Comparison of ENCODE assay signal across 8 mouse cellular contexts in the genomic region with DNA sequence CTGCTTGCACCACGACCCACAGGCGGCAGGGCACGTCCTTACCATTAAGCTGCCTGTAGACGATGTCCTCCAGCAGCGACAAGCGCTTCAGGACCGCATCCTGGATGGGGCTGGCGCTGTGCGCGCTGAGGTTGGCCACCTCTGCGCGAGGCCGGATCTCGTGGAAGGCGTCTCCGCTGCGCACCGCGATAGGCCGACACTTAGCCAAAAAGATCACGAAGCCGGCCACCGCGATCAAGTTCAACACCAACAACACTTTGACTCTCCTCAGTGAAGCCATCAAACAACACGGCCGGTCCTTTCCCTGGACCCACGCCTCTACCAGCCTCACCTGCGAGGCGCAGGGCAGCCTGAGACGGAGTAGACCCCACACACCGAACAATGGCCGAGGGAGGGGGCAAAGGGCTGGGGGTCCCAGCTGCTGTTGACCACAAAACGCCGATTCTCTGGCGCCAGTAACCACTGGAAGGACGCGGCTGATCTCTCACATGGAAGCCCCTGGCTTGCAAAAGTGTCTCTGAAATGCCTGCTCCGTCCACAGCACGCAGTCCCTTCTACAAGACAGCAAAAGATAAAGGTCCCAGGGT. TPM values are rescaled to one million over a fixed set of nuclear protein-coding genes. Genes with fewer than 3 reads are reported as not detected.
A peak's percentile ranks its signal among the peaks of the same experiment; 100 is the strongest.
DNase-seq lines count a peak whose midpoint lies in the region; ATAC-seq and TF ChIP-seq lines count a peak whose summit lies in the region.

No protein-coding gene starts in this region.

- H3K27ac ChIP-seq in testis, adult 2 months (ENCODE audit: control insufficient read depth, insufficient read depth, low read depth, low read length) = no peak overlapping the region
- H3K27ac ChIP-seq in neural tube, embryonic 15.5 days (replicated peaks) = peak overlapping the region; percentile 92

- no peaks in the 10 kb centered on the region for H3K27me3 ChIP-seq in testis, adult 2 months (ENCODE audit: control insufficient read depth, insufficient read depth, low read length)
- H3K27me3 ChIP-seq in neural tube, embryonic 15.5 days (replicated peaks) = no peaks in the 10 kb centered on the region

- TF ChIP-seq CTCF in testis, adult 2 months (IDR thresholded peaks at IDR 0.05; ENCODE audit: control insufficient read depth, insufficient read depth, insufficient replicate concordance, low read depth, low read length) = no peak

- H3K9ac ChIP-seq in neural tube, embryonic 15.5 days (replicated peaks) = peak overlapping the region; percentile 69

- H3K9me3 ChIP-seq in neural tube, embryonic 15.5 days (replicated peaks) = no peaks in the 10 kb centered on the region

- peak; percentile 33; the same call in 1 of the 2 replicates for ATAC-seq in granulocyte monocyte progenitor cell, adult 5-6 weeks (replicated peaks; ENCODE audit: poor library complexity, severe bottlenecking)
- 0 out of 2 replicates have a peak, but pooled peaks have one; percentile 7 for ATAC-seq in neural tube, embryonic 15.5 days (ENCODE audit: low FRiP score)

- H3K4me3 ChIP-seq in testis, adult 2 months (ENCODE audit: control insufficient read depth, low read depth, low read length) = peak overlapping the region; percentile 8; the same call in 1 of the 2 replicates
- peak overlapping the region; percentile 77 for H3K4me3 ChIP-seq in neural tube, embryonic 15.5 days (replicated peaks)

- WGBS in neural tube, embryonic 15.5 days = under 1% methylated on average over 39 of the region's 39 CpGs

- DNase-seq in adrenal gland, postnatal 10 days = peak; percentile 19
- no peak for DNase-seq in adrenal gland, postnatal 4 days (ENCODE audit: low spot score in 2 of 2)
- DNase-seq in testis, postnatal 10 days (ENCODE audit: low spot score) = no peak
- peak; percentile 48 to 62 for DNase-seq in kidney, postnatal 4 days
- no peak for DNase-seq in layer of hippocampus, postnatal 14 days (ENCODE audit: low spot score in 2 of 2)

- no peak for TF ChIP-seq POLR2A in testis, adult 2 months (IDR thresholded peaks at IDR 0.05; ENCODE audit: control insufficient read depth, low read depth, low read length)

- H3K4me1 ChIP-seq in testis, adult 2 months (ENCODE audit: control insufficient read depth, insufficient read depth, low read length) = no peaks in the 10 kb centered on the region; the same call in 1 of the 2 replicates
- H3K4me1 ChIP-seq in neural tube, embryonic 15.5 days = peaks cover 39% of the 10 kb centered on the region

- no peaks in the 10 kb centered on the region for H3K36me3 ChIP-seq in testis, adult 2 months (ENCODE audit: control insufficient read depth, insufficient read depth, low read length)
- no peaks in the 10 kb centered on the region for H3K36me3 ChIP-seq in neural tube, embryonic 15.5 days

- peak overlapping the region; percentile 91 for H3K4me2 ChIP-seq in neural tube, embryonic 15.5 days

RNA-seq across cellular contexts. Expression of a gene that starts 1.9 kb away (rescaled TPM):
- total RNA-seq in adrenal gland, postnatal 10 days (2021) = 1 to 10 TPM; 4.9 to 7.9 TPM
- total RNA-seq in adrenal gland, postnatal 4 days (2021) = 1 to 10 TPM; 8.4 to 8.9 TPM
- 0.95 and 1.1 TPM in 2 replicates for polyA plus RNA-seq in testis, adult 2 months (2012; rRNA removed)
- not detected in 2 replicates for total RNA-seq in granulocyte monocyte progenitor cell, adult 5-6 weeks (2014; fragmentation: Nextera tagmentation)
- not detected in 2 replicates for total RNA-seq in granulocyte monocyte progenitor cell, adult 5-6 weeks (2017)
- 9.0 and 10.5 TPM in 2 replicates for polyA plus RNA-seq in neural tube, embryonic 15.5 days (2015; fragmentation: Nextera tagmentation; extraction: Ambion mirVana)
- 100 to 1,000 TPM in 1 of 2 experiments, 10 to 100 TPM in 1; 99.1 to 103 TPM for total RNA-seq in layer of hippocampus, postnatal 14 days (2021)

Comparison
In these comparisons a context has a peak if more than half of its experiments do, and no peak if none do; other contexts are left out.
1. DNase-seq: peak in adrenal gland, postnatal 10 days (single experiment) and kidney, postnatal 4 days (2 of 2); none in adrenal gland, postnatal 4 days (0 of 2), testis, postnatal 10 days (single experiment) and layer of hippocampus, postnatal 14 days (0 of 2).
2. RNA of a gene that starts 1.9 kb away (total RNA-seq): 99.1 to 103 TPM in layer of hippocampus, postnatal 14 days; 8.4 to 8.9 TPM in adrenal gland, postnatal 4 days, 4.9 to 7.9 TPM in adrenal gland, postnatal 10 days and not detected in granulocyte monocyte progenitor cell, adult 5-6 weeks; every median in the first group is over 10 times any median in the second.